Mouse (Mus musculus) kidney, adult 9 months (tissue): Measurements from ENCODE around the gene Ppia.
"Not testable (repeated sequence)": the region's sequence is repeated elsewhere in the genome, so short reads cannot be mapped to it uniquely, and the experiment has no call there.

Source experiments
- DNase-seq: peaks from one replicate; pipeline ENCODE4 v3.0.0; 2022

Ppia gene

DNA sequence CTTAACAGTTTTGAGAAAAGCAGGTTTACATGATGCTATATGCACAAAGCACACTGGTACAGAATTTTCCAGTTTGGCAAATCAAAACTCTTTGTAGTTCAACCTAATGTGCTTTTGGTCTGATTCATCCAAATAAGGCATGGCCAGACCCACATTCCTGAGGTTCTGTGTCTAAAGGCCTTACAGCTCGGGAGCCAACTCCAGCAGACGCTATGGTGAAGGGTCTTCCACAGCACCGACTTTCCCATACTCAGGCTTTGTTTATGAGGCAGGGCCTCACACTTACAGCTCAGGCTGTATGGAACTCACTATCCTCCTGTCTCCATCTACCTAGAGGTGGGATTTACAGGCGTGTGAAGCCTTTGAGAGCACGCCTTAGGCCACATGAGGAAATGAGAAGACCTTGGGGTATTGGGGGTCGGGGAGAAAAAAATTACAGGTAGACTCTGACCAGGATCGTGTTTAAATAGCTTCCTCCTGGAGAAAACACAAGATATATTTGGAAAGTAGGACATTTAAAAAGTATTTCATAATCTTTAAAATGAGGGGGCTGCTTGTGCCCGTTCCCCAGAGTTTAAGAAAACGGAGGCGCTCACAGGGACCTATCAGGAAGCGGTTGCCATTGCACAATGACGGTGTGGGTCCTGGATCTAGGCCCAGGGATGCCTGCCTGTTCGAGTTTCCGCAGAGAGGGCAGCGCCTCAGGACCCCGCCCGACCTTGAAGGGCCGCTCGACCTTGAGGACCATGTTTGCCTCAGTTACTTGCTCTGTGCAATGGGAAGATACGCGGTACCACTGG, at the start of gene Ppia:
Gene Ppia, plus strand, starts transcription at position 693 of the 800 bp plus-strand sequence.
- DNase-seq, result peak; percentile 44

GRCm38 (mm10) chr11:6365885-6366284, 49.4 kb upstream of the Ppia start:
- peak; percentile 85 for DNase-seq

DNA sequence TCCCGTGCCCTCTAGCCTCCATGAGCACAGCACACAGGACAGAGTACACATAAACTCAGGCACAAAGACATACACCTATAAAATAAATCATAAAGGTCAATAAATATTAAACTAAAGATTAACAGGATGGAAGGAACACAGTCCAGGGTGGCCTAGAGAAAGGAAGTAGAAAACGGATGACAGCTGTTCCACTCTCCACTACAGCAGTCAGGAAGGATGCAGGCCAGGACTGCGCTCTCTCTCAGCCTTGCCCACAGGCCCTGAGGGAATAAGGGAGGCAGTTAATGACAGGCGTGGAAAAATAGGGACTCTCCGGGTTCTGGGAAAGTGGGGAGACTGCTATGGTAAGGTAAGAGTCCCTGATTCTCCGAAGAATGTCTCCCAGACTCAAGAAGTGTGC, 48.8 kb upstream of the Ppia start:
- DNase-seq, result no peak

- DNase-seq, result no peak
Observed at GRCm38 (mm10) chr11:6367156-6367555, 48.1 kb upstream of the Ppia start.

- not testable (repeated sequence) for DNase-seq
Observed at GRCm38 (mm10) chr11:6367986-6368385, 47.3 kb upstream of the Ppia start.

- no peak for DNase-seq
Observed at GRCm38 (mm10) chr11:6371376-6372155, 43.7 kb upstream of the Ppia start.

GRCm38 (mm10) chr11:6372784-6373183, 42.5 kb upstream of the Ppia start:
- no peak for DNase-seq

DNA sequence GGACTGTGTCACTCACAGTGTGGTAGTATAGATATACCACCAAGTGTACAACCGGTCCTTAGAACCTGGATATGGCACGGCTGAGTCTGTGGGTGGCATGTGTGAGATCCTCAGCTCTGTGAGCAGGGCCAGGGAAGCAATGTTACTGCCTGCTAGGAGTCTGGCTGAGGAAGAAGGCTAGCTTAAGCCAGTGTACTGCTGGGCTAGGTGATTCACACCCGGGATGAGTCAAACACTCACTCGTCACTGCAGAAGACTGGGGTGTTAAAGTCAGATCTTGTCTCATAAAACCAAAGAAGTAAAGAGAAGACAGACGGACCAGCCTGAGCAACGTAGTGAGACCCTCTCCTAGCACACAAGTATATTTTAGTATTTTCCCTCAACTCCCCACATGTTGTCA, 34.3 kb upstream of the Ppia start:
- DNase-seq, result no peak

DNA sequence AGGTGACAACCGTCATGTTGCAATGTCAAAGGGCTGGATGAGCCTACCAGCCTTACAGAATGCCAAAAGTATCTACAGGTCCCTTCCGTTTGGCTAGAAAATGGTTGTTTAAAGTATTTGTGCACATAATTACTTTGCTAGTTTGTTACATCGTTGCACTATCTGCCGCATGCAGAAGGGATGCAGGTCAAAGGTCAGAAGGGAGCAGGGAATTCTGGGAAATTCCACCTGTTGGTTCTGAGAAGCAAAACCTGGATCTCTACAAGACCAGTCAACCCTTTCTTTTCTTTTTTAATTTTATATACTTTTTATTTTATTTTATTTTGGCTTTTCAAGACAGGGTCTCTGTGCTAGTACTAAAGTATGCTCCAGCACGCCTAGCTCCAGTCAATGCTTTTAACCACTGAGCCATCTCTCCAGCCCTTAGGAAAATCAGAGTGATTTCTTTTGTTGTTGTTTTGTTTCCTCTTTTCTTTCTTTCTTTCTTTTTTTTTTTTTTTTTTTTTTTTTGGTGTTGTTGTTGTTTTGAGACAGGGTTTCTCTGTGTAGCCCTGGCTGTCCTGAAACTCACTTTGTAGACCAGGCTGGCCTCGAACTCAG, 27.0 kb upstream of the Ppia start:
- peak; percentile 42 for DNase-seq

GRCm38 (mm10) chr11:6388726-6389413, 26.4 kb upstream of the Ppia start, which contains the start of gene Zmiz2:
TSS of gene Zmiz2 (plus strand) at chr11:6389074.
- DNase-seq, result peak; percentile 95

- no peak for DNase-seq
Observed at GRCm38 (mm10) chr11:6389483-6389921, 25.7 kb upstream of the Ppia start.

- peak; percentile 4 for DNase-seq
Observed at GRCm38 (mm10) chr11:6390376-6391053, 24.7 kb upstream of the Ppia start.

- no peak for DNase-seq
Observed at GRCm38 (mm10) chr11:6391516-6392276, 23.5 kb upstream of the Ppia start.

DNA sequence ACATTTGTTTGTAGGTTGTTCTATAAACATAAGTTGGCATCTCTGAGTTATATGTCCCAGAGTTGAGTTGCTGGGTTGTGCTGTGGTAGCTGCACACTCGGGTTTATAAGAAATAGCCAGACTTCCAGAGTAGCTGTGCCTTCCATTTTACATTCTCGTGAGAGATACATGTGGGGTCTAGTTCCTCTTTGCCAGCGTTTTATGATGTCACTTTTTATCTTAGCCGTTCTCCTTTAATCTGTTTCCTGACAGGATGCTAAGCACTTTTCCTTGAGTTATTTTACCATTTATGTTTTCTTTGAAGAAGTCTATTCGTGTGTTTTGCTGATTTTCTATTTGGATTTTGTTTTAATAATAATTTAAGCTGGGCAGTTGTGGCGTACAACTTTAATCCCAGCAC, 22.4 kb upstream of the Ppia start:
- DNase-seq, result no peak

GRCm38 (mm10) chr11:6393866-6394265, 21.4 kb upstream of the Ppia start:
- DNase-seq, result no peak

DNA sequence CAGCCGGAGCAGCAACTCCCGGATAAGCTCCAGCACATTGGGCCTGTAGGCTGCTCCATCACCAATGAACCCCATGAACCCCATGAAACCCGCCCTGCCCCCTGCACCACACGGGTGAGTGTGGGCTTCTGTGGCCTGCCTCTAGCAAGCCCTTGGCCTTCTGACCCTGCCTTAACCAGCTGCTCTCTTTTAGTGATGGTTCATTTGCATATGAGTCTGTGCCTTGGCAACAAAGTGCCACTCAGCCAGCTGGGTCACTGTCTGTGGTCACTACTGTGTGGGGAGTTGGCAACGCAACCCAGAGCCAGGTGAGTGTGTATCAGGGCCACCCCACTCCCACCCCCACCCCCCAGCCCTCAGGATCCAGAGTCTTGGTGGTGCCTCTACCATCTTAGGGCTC, 19.7 kb upstream of the Ppia start:
- DNase-seq, result peak; percentile 8

DNA sequence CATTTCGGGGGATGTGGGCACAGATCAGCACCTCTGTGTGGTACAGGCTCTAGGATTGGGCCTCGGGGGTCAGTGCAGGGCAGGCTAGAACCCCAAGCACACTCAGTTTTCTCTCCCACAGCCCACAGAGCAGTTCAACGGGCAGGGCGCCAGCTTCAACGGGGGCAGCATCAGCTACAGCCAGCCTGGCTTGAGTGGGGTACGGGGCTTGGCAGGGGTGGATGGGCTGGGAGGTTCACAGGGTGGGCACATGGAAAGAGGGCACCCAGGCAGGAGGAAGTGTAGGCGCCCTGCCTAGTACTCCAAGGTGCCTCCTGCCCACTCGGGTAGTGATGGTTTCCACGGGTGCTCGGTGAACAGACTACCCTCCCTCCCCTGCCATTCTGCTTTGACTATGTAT, 17.1 kb upstream of the Ppia start:
- peak; percentile 4 for DNase-seq

- peak; percentile 78 for DNase-seq
Observed at GRCm38 (mm10) chr11:6402515-6403510, 12.4 kb upstream of the Ppia start.

DNA sequence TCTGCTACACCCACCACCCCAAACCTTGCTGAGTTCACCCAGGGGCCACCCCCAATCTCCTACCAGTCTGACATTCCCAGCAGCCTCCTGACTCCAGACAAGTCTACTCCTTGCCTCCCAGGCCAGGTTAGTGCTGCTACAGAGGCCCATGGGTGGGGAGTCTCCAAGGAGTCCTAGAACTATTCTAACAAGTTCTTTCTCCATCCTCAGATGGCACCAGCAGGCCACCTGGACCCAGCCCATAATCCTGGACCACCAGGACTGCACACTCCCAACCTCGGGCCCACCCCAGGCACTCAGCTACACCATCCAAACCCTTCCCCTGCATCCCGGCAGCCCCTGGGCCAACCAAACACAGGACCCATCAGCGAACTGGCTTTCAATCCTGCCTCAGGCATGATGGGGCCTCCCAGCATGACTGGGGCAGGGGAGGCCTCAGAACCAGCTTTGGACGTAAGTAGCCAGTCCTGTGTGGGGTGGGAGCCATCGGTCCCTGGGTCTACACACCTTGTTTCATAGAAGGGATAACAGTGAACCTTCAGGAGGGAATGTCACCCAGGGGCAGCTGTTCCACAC, 11.3 kb upstream of the Ppia start:
- no peak for DNase-seq
